Mouse (Mus musculus): ENCODE measurements around the gene Tango6. TPM values are rescaled to one million over a fixed set of nuclear protein-coding genes. Genes with fewer than 3 reads are reported as not detected.

Tango6 gene
- polyA plus RNA-seq, 1 experiment from 2014 or later = 5.6 TPM

DNA sequence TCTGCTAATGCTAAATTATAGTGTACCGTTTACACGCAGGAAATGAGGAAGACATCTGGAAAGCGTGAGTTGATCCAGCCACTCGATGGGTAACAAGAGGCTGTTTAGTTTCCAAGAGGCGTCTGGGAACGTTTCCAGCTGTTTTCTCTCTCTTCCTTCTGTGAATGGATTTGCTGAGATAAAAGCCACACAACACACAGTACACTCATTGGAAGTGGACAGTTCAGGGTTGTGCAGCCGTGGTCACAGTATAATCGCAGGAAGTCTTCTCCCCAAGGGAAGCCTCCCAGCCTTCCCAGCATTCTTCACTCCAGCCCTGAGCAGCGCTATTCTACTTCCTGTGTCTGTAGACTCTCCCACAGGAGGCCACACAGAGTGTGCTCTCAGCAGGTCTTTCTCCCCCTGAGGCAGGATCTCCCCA lies 22.0 kb downstream of the Tango6 start:
- WGBS = 78% methylated on average over 9 of the region's 9 CpGs
- Histone ChIP-seq H3K4me2 (ENCODE audit: low read length) (no peak overlapping the region), H3K36me3 (ENCODE audit: control insufficient read depth, insufficient read depth, low read length) (peaks cover 12% of the 10 kb centered on the region; the same call in 1 of the 2 replicates), H3K9me3 (ENCODE audit: control insufficient read depth, low read length) (no peaks in the 10 kb centered on the region), H3K27me3 (ENCODE audit: control insufficient read depth, insufficient read depth, low read length) (no peaks in the 10 kb centered on the region), H3K27ac (replicated peaks; ENCODE audit: low read depth, low read length) (0 out of 2 replicates have a peak overlapping the region, but pooled peaks have one; percentile 37), H3K4me1 (ENCODE audit: control insufficient read depth, insufficient read depth, low read length) (no peaks in the 10 kb centered on the region), H3K4me3 (replicated peaks; ENCODE audit: low read depth, low read length) (no peak overlapping the region), H3K9ac (replicated peaks; ENCODE audit: low read length) (no peak overlapping the region)
- DNase-seq = peak; percentile 22
- ATAC-seq (ENCODE audit: low FRiP score, low TSS enrichment) = no peak

DNA sequence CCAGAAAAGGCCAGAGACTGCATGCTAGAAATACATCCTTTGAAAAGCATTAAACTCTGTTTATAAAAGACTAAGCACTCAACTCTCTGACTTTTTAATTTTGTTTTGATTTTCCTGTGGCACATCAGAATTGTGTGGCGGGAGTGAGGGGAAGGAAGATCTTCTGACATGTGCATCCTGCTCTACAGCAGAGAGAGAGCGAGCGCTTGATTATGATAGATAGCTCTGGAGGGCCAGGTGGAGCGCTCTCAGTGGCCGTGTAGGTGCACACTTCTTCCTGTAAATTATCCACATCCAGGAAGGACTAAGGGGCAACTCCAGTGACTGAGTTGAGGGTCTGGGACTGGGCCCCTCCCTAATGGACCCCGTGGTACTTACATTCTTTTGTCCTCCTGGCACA lies 23.3 kb downstream of the Tango6 start:
- Histone ChIP-seq H3K9me3 (ENCODE audit: control insufficient read depth, low read length) (no peaks in the 10 kb centered on the region), H3K4me1 (ENCODE audit: control insufficient read depth, insufficient read depth, low read length) (no peaks in the 10 kb centered on the region), H3K27ac (replicated peaks; ENCODE audit: low read depth, low read length) (0 out of 2 replicates have a peak overlapping the region, but pooled peaks have one; percentile 9), H3K27me3 (ENCODE audit: control insufficient read depth, insufficient read depth, low read length) (no peaks in the 10 kb centered on the region), H3K36me3 (ENCODE audit: control insufficient read depth, insufficient read depth, low read length) (peaks cover 3% of the 10 kb centered on the region; the same call in 1 of the 2 replicates), H3K4me3 (replicated peaks; ENCODE audit: low read depth, low read length) (no peak overlapping the region), H3K4me2 (ENCODE audit: low read length) (no peak overlapping the region), H3K9ac (replicated peaks; ENCODE audit: low read length) (no peak overlapping the region)
- no peak for ATAC-seq (ENCODE audit: low FRiP score, low TSS enrichment)
- DNase-seq = no peak
- 90% methylated on average over 6 of the region's 6 CpGs for WGBS

DNA sequence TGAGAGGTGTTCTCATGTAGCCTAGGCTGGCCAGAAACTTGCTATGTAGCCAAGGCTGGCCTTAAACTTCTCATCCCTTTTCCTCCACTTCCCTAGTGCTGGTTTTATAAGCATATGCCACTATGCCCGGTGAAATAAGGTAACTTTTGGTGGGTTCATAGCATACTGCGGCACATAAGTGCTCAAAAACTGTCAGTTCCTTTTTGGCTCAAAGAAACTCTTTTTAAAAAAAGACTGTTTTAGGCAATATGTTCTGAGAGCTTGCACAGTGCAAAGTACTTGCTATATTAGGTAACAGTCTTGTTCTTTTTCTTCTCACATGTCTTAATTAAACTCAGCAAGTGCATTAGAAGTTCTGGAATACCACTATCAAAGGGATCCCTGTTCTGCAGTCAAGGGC lies 27.1 kb downstream of the Tango6 start:
- no peaks in the 10 kb centered on the region for H3K9me3 ChIP-seq (ENCODE audit: control insufficient read depth, low read length)
- no peaks in the 10 kb centered on the region for H3K4me1 ChIP-seq (ENCODE audit: control insufficient read depth, insufficient read depth, low read length)
- H3K9ac ChIP-seq (replicated peaks; ENCODE audit: low read length) = no peak overlapping the region
- no peak for DNase-seq
- no peak overlapping the region for H3K27ac ChIP-seq (replicated peaks; ENCODE audit: low read depth, low read length)
- no peak overlapping the region for H3K4me2 ChIP-seq (ENCODE audit: low read length)
- H3K27me3 ChIP-seq (ENCODE audit: control insufficient read depth, insufficient read depth, low read length) = no peaks in the 10 kb centered on the region
- ATAC-seq (ENCODE audit: low FRiP score, low TSS enrichment) = no peak
- no peak overlapping the region for H3K4me3 ChIP-seq (replicated peaks; ENCODE audit: low read depth, low read length)
- H3K36me3 ChIP-seq (ENCODE audit: control insufficient read depth, insufficient read depth, low read length) = peaks cover 3% of the 10 kb centered on the region; the same call in 1 of the 2 replicates
- 96% methylated on average over 2 of the region's 2 CpGs for WGBS

DNA sequence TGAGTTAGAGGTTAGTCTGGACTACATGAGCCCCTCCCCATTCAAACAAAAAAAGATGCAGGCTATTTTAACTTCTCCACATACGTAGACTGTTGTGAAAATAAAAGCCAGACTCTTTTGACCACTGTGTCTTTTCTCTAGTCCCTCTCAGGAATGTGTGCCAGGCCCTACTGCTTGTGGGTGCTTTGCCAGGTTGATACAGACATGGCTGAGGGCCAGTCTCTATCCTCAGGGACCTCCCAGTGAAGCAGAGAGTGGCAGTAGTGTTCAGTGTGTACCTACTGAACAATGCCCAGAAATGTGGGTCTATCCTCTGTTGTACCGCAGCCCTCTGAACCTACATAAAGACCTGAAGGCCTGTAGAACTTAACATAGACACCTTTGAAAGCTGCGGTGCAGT lies 29.6 kb downstream of the Tango6 start:
- Histone ChIP-seq H3K9ac (replicated peaks; ENCODE audit: low read length) (no peak overlapping the region), H3K4me1 (ENCODE audit: control insufficient read depth, insufficient read depth, low read length) (no peaks in the 10 kb centered on the region), H3K4me2 (ENCODE audit: low read length) (no peak overlapping the region), H3K9me3 (ENCODE audit: control insufficient read depth, low read length) (no peaks in the 10 kb centered on the region), H3K36me3 (ENCODE audit: control insufficient read depth, insufficient read depth, low read length) (no peaks in the 10 kb centered on the region), H3K4me3 (replicated peaks; ENCODE audit: low read depth, low read length) (no peak overlapping the region), H3K27ac (replicated peaks; ENCODE audit: low read depth, low read length) (0 out of 2 replicates have a peak overlapping the region, but pooled peaks have one; percentile 5), H3K27me3 (ENCODE audit: control insufficient read depth, insufficient read depth, low read length) (no peaks in the 10 kb centered on the region)
- ATAC-seq (ENCODE audit: low FRiP score, low TSS enrichment) = no peak
- no peak for DNase-seq
- 51% methylated on average over 3 of the region's 3 CpGs for WGBS

DNA sequence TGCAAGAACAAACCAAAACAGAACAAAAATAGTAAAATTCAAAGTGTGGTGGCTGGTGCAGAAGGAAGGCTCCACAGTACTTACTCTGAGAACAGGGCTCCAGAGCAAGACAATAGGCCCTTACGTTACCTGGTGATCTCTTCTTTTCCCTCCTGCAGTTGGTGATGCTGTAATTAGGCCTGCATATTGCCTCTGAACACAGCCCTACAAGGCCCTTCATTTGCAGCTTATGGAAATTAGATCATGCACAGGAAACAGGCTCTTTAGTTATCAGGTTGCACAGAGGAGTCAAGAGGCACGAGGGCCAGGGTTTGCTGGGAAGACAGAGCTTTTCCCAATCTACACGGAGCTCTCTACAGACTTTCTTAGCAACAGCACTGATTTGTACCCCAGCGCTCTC lies 31.4 kb downstream of the Tango6 start:
- Histone ChIP-seq H3K4me2 (ENCODE audit: low read length) (no peak overlapping the region), H3K27me3 (ENCODE audit: control insufficient read depth, insufficient read depth, low read length) (no peaks in the 10 kb centered on the region), H3K36me3 (ENCODE audit: control insufficient read depth, insufficient read depth, low read length) (no peaks in the 10 kb centered on the region), H3K9ac (replicated peaks; ENCODE audit: low read length) (no peak overlapping the region), H3K4me3 (replicated peaks; ENCODE audit: low read depth, low read length) (no peak overlapping the region), H3K27ac (replicated peaks; ENCODE audit: low read depth, low read length) (no peak overlapping the region), H3K9me3 (ENCODE audit: control insufficient read depth, low read length) (no peaks in the 10 kb centered on the region), H3K4me1 (ENCODE audit: control insufficient read depth, insufficient read depth, low read length) (no peaks in the 10 kb centered on the region)
- ATAC-seq (ENCODE audit: low FRiP score, low TSS enrichment) (no peak), DNase-seq (no peak)
- WGBS = 70% methylated on average over 4 of the region's 4 CpGs

DNA sequence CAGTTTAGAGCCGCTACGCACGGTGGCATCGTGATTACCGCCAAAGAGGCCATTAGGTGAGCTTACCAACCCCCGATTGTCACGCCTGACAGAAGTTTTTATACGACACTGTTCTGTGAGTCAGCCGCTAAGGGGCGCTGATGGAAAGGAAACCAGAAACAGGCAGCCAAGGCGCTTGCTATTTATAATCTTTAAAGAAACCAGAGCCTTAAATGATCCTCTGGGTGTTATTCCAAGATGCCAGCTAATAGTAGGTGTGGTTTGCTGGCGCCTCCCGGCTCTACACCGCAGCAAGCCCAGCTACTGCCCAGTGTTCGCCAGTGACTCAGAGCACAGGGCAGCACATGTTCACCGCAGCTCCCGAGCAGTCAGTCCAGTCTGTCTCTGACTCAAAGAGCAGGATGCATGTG lies 35.2 kb downstream of the Tango6 start:
- 21% methylated on average over 17 of the region's 17 CpGs for WGBS
- no peak for ATAC-seq (ENCODE audit: low FRiP score, low TSS enrichment)
- Histone ChIP-seq H3K9me3 (ENCODE audit: control insufficient read depth, low read length) (no peaks in the 10 kb centered on the region), H3K27ac (replicated peaks; ENCODE audit: low read depth, low read length) (0 out of 2 replicates have a peak overlapping the region, but pooled peaks have one; percentile 33), H3K4me3 (replicated peaks; ENCODE audit: low read depth, low read length) (no peak overlapping the region), H3K36me3 (ENCODE audit: control insufficient read depth, insufficient read depth, low read length) (no peaks in the 10 kb centered on the region), H3K4me1 (ENCODE audit: control insufficient read depth, insufficient read depth, low read length) (no peaks in the 10 kb centered on the region), H3K4me2 (ENCODE audit: low read length) (peak overlapping the region; percentile 40), H3K9ac (replicated peaks; ENCODE audit: low read length) (no peak overlapping the region), H3K27me3 (ENCODE audit: control insufficient read depth, insufficient read depth, low read length) (no peaks in the 10 kb centered on the region)
- peak; percentile 92 for DNase-seq

DNA sequence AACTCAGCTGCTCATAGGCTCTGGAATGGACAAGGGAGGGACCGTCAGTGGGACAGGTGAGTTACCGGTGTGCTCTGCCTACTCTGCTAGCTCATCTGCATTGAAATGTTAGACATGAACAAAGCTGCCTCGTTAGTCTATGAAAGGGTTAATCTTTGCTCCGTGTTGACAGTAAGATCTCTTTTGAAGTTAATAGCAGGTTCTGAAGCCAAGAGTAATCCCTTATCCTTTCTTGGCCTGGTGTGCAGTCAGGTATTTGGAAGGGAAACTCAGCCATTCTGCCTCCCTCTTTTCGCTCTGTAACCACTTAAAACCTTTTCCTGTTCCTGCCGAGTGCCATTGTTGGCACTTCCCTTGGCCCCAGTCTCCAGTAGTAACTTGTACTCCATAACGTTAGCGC lies 38.1 kb downstream of the Tango6 start:
- no peaks in the 10 kb centered on the region for H3K9me3 ChIP-seq (ENCODE audit: control insufficient read depth, low read length)
- no peak overlapping the region for H3K9ac ChIP-seq (replicated peaks; ENCODE audit: low read length)
- H3K27ac ChIP-seq (replicated peaks; ENCODE audit: low read depth, low read length) = no peak overlapping the region

DNA sequence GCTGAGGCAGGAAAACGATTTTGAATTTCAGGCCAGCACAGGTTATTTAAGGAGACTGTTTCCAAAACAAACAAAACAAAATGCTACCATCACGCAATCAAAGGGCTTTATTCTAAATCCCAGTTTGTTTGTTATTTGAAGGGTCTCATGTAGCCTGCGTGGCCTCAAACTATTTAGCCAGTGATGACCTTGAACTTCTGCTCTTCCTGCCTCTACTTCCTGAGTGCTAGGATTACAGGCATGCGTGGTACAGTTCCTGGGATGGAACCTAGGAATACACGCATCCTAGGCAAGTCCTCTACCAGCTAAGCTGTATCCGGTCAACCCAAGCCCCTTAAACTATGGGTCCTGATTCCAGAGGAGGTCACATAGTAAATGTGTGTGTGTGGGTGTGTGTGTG lies 39.6 kb downstream of the Tango6 start:
- Histone ChIP-seq H3K4me3 (replicated peaks; ENCODE audit: low read depth, low read length) (no peak overlapping the region), H3K36me3 (ENCODE audit: control insufficient read depth, insufficient read depth, low read length) (no peaks in the 10 kb centered on the region), H3K4me2 (ENCODE audit: low read length) (no peak overlapping the region), H3K9ac (replicated peaks; ENCODE audit: low read length) (no peak overlapping the region), H3K9me3 (ENCODE audit: control insufficient read depth, low read length) (no peaks in the 10 kb centered on the region), H3K27ac (replicated peaks; ENCODE audit: low read depth, low read length) (no peak overlapping the region), H3K4me1 (ENCODE audit: control insufficient read depth, insufficient read depth, low read length) (peaks cover 6% of the 10 kb centered on the region; the same call in 1 of the 2 replicates), H3K27me3 (ENCODE audit: control insufficient read depth, insufficient read depth, low read length) (peaks cover 10% of the 10 kb centered on the region; the same call in 1 of the 2 replicates)
- DNase-seq (no peak), ATAC-seq (ENCODE audit: low FRiP score, low TSS enrichment) (no peak)
- 93% methylated on average over 6 of the region's 6 CpGs for whole genome bisulfite sequencing

More for the DNA sequence above, 38.1 kb downstream of the Tango6 start:
- Histone ChIP-seq H3K4me1 (ENCODE audit: control insufficient read depth, insufficient read depth, low read length) (no peaks in the 10 kb centered on the region), H3K36me3 (ENCODE audit: control insufficient read depth, insufficient read depth, low read length) (no peaks in the 10 kb centered on the region), H3K4me3 (replicated peaks; ENCODE audit: low read depth, low read length) (no peak overlapping the region), H3K4me2 (ENCODE audit: low read length) (no peak overlapping the region), H3K27me3 (ENCODE audit: control insufficient read depth, insufficient read depth, low read length) (peaks cover 7% of the 10 kb centered on the region; the same call in 1 of the 2 replicates)
- 75% methylated on average over 8 of the region's 8 CpGs for WGBS
- DNase-seq (no peak), ATAC-seq (ENCODE audit: low FRiP score, low TSS enrichment) (no peak)

DNA sequence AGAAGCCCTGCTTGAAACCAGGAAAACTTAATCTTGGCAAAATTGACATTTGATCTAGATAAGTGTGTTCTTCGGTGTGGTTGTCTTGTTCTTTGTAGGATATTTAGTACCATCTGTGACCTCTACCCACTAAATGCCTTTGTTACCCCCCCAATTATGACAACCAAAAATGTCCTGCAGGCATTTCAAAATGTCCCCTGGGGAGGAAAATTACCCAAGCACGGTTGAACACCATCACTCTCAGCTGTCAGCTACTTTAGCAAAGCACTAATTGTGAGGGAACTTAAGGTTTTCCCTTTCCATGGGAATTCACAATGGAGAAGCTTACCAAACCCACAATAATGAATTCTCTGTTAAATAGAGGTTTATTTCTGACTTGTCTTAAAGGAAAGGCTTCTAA lies 41.1 kb downstream of the Tango6 start:
- no peak for DNase-seq
- H3K9me3 ChIP-seq (ENCODE audit: control insufficient read depth, low read length) = no peaks in the 10 kb centered on the region
- H3K9ac ChIP-seq (replicated peaks; ENCODE audit: low read length) = no peak overlapping the region
- H3K27ac ChIP-seq (replicated peaks; ENCODE audit: low read depth, low read length) = no peak overlapping the region
- H3K4me1 ChIP-seq (ENCODE audit: control insufficient read depth, insufficient read depth, low read length) = peaks cover 13% of the 10 kb centered on the region; the same call in 1 of the 2 replicates
- no peak overlapping the region for H3K4me2 ChIP-seq (ENCODE audit: low read length)
- H3K4me3 ChIP-seq (replicated peaks; ENCODE audit: low read depth, low read length) = no peak overlapping the region
- peaks cover 10% of the 10 kb centered on the region; the same call in 1 of the 2 replicates for H3K27me3 ChIP-seq (ENCODE audit: control insufficient read depth, insufficient read depth, low read length)
- ATAC-seq (ENCODE audit: low FRiP score, low TSS enrichment) = no peak
- 20% methylated on average over 2 of the region's 2 CpGs for WGBS
- no peaks in the 10 kb centered on the region for H3K36me3 ChIP-seq (ENCODE audit: control insufficient read depth, insufficient read depth, low read length)

Measured in midbrain, embryonic 14.5 days (tissue).